Mouse (Mus musculus) liver, postnatal 0 days (tissue): ENCODE measurements at regions not wholly inside any gene's neighbourhood (a gene's known extent, or its start where the extent isn't known, plus 50 kb on each side); places are given as distances from the start of the nearest gene placed in this dataset.

Source experiments
- ATAC-seq: fragments of 200-750 bp; cut with Nextera tagmentation; 2 replicates; pipeline ENCODE4 v1.8.0; 2017; ENCODE audit warnings: mild to moderate bottlenecking, moderate library complexity
- DNase-seq: peaks from one replicate; pipeline ENCODE4 v3.0.0-alpha.2; 2016
- H3K27ac ChIP-seq: fragments of 300-500 bp; sonication (generic); 2 replicates; pipeline ENCODE4 v1.5.1; 2014; ENCODE audit warnings: antibody characterized with exemption, moderate library complexity, mild to moderate bottlenecking, low read depth
- H3K27me3 ChIP-seq: fragments of 300-500 bp; sonication (generic); 2 replicates; pipeline ENCODE4 v1.6.1; 2014; ENCODE audit warnings: low read length, control low read depth, mixed read lengths; ENCODE audit not compliant: insufficient read depth
- H3K36me3 ChIP-seq: fragments of 300-500 bp; sonication (generic); replicated peaks from 2 replicates; pipeline ENCODE4 v1.6.1; 2014; ENCODE audit warnings: mild to moderate bottlenecking, control low read depth, low read length, moderate library complexity, mixed read lengths; ENCODE audit not compliant: insufficient read depth
- H3K4me1 ChIP-seq: fragments of 300-500 bp; sonication (generic); 2 replicates; pipeline ENCODE4 v1.6.1; 2014; ENCODE audit warnings: antibody characterized with exemption, mild to moderate bottlenecking, control low read depth; ENCODE audit not compliant: insufficient read depth
- H3K4me2 ChIP-seq: fragments of 300-500 bp; sonication (generic); 2 replicates; pipeline ENCODE4 v1.6.1; 2014; ENCODE audit warnings: low read depth, mild to moderate bottlenecking, low read length, moderate library complexity, mixed read lengths
- H3K4me3 ChIP-seq: fragments of 300-500 bp; sonication (generic); 2 replicates; pipeline ENCODE4 v1.5.1; 2014; ENCODE audit warnings: low read depth, low read length
- H3K9ac ChIP-seq: fragments of 300-500 bp; sonication (generic); replicated peaks from 2 replicates; pipeline ENCODE4 v1.6.1; 2014; ENCODE audit warnings: mild to moderate bottlenecking, moderate library complexity
- H3K9me3 ChIP-seq: fragments of 300-500 bp; sonication (generic); 2 replicates; pipeline ENCODE4 v1.6.1; 2016; ENCODE audit warnings: mild to moderate bottlenecking, control low read depth, low read length, mixed read lengths
- CTCF ChIP-seq: sonication (generic); IDR thresholded peaks from 2 replicates; pipeline ENCODE4 v1.5.1; 2016; ENCODE audit warnings: antibody characterized with exemption, low read depth
- EP300 ChIP-seq: IDR thresholded peaks from 2 replicates; pipeline ENCODE4 v1.6.1; 2016; ENCODE audit warnings: antibody characterized with exemption, low read depth, mild to moderate bottlenecking
- WGBS: fragments of 180-500 bp; shearing (Covaris S2); extraction: QIAGEN DNeasy Blood & Tissue Kit; methylation state at CpG from one replicate; pipeline ENCODE4 v1.1.7; 2014; ENCODE audit not compliant: insufficient replicate concordance; 5-methylcytosine and 5-hydroxymethylcytosine counted together

DNA sequence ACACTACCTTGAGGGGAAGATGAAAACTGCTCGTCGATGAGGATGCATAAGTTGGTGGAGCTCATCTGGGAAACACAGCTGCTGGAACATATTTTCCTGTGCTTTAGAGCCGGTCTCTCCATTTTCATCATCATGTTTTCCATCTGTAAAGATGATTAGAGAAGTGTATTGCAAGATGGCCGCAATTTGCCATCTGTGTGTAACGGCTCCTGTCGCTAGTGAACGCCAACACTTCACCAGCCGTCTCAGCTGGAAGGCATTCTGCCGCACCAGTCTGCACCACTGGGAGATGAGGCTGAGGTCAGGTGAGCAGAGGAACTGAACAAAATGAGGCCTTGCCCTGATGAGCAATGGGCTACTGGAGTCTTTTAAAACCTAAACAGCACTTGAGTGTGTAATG, 57.4 kb downstream of the Gm21962 start:
- ATAC-seq (no peak), DNase-seq (no peak)
- H3K27me3 ChIP-seq = no peaks in the 10 kb centered on the region
- no peaks in the 10 kb centered on the region for H3K9me3 ChIP-seq
- no peak for TF ChIP-seq EP300
- TF ChIP-seq CTCF = no peak
- H3K4me3 ChIP-seq = no peak overlapping the region
- no peaks in the 10 kb centered on the region for H3K4me1 ChIP-seq
- H3K36me3 ChIP-seq = no peaks in the 10 kb centered on the region
- H3K9ac ChIP-seq = no peak overlapping the region
- H3K4me2 ChIP-seq = no peak overlapping the region
- H3K27ac ChIP-seq = no peak overlapping the region
- WGBS = 81% methylated on average over 9 of the region's 9 CpGs

GRCm38 (mm10) chr3:137729421-137729820, 58.1 kb downstream of the Gm21962 start:
- ATAC-seq = no peak
- no peaks in the 10 kb centered on the region for H3K4me1 ChIP-seq
- H3K9me3 ChIP-seq = no peaks in the 10 kb centered on the region
- DNase-seq = no peak
- H3K27me3 ChIP-seq = no peaks in the 10 kb centered on the region
- WGBS = 69% methylated on average over 7 of the region's 7 CpGs
- no peak overlapping the region for H3K9ac ChIP-seq
- H3K36me3 ChIP-seq = no peaks in the 10 kb centered on the region
- H3K27ac ChIP-seq = no peak overlapping the region
- no peak overlapping the region for H3K4me3 ChIP-seq
- TF ChIP-seq EP300 (no peak), CTCF (no peak)
- no peak overlapping the region for H3K4me2 ChIP-seq

- no peak for ATAC-seq
- Histone ChIP-seq H3K36me3 (no peaks in the 10 kb centered on the region), H3K27me3 (no peaks in the 10 kb centered on the region), H3K27ac (no peak overlapping the region), H3K4me3 (no peak overlapping the region), H3K4me1 (no peaks in the 10 kb centered on the region), H3K4me2 (no peak overlapping the region), H3K9me3 (no peaks in the 10 kb centered on the region), H3K9ac (no peak overlapping the region)
- TF ChIP-seq EP300 (no peak), CTCF (no peak)
- no peak for DNase-seq
- 72% methylated on average over 12 of the region's 12 CpGs for WGBS
Measured at GRCm38 (mm10) chr3:137737222-137737800, 66.0 kb downstream of the Gm21962 start.

DNA sequence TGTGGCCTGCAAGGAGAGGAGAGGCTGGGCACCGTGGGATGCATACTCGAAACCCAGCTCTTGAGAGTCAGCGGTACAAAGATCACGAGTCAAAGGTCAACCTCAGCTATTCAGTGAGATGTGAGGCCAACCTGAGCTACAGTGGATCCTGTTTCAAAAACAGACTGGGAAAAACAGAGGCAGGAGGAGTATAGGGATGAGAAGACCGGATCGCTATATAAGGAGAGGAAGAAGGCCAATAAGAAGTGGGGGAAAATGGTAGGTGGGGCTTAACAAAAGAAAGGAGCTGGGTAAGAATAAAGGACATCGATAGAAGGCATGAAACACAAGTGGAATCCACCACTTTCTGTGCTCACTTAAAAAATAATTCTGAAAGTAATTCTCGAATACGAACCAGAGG, 70.2 kb downstream of the Gm21962 start:
- no peaks in the 10 kb centered on the region for H3K27me3 ChIP-seq
- TF ChIP-seq CTCF = no peak
- no peak for TF ChIP-seq EP300
- 77% methylated on average over 9 of the region's 9 CpGs for WGBS

GRCm38 (mm10) chr3:137742119-137742518, 70.8 kb downstream of the Gm21962 start:
- Histone ChIP-seq H3K4me3 (no peak overlapping the region), H3K36me3 (no peaks in the 10 kb centered on the region), H3K27ac (no peak overlapping the region), H3K9me3 (no peaks in the 10 kb centered on the region), H3K27me3 (no peaks in the 10 kb centered on the region), H3K4me2 (no peak overlapping the region), H3K4me1 (no peaks in the 10 kb centered on the region), H3K9ac (no peak overlapping the region)
- TF ChIP-seq EP300 (no peak), CTCF (no peak)
- WGBS = 70% methylated on average over 4 of the region's 4 CpGs
- no peak for ATAC-seq
- DNase-seq = no peak

More for the DNA sequence above, 70.2 kb downstream of the Gm21962 start:
- Histone ChIP-seq H3K4me1 (no peaks in the 10 kb centered on the region), H3K4me3 (no peak overlapping the region), H3K4me2 (no peak overlapping the region), H3K9ac (no peak overlapping the region), H3K36me3 (no peaks in the 10 kb centered on the region), H3K27ac (no peak overlapping the region), H3K9me3 (no peaks in the 10 kb centered on the region)
- ATAC-seq (no peak), DNase-seq (no peak)

DNA sequence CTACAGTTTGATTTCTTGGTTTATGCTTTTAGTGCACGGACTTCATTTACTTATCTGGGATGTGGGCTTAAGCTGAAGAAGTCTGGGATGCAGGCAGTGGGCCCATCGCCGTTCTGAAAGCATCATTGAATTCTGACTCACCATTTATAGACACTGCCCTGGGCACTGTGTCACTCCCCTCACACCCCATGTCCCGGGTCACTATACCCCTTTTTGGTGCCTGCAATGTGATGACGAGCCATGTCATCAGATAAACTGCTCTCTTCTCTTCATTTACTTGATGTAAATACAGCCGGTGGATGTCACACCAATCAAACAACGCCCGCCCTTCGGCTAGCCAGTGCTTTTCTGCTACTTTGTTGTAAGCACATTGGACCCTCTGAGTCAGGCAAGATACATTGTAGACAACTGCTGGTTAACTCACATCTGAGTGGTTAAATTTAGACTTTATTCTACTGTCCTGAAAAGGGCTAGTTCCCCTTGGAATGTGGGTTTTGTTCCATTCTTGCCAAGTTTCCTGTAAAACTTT, 80.5 kb downstream of the Gm21962 start:
- no peaks in the 10 kb centered on the region for H3K9me3 ChIP-seq
- H3K27me3 ChIP-seq = no peaks in the 10 kb centered on the region
- H3K9ac ChIP-seq = no peak overlapping the region
- no peak overlapping the region for H3K4me3 ChIP-seq
- H3K4me2 ChIP-seq = no peak overlapping the region
- TF ChIP-seq CTCF (no peak), EP300 (no peak)
- peaks cover 2% of the 10 kb centered on the region; the same call in 1 of the 2 replicates for H3K4me1 ChIP-seq
- no peaks in the 10 kb centered on the region for H3K36me3 ChIP-seq
- DNase-seq (no peak), ATAC-seq (no peak)
- WGBS = 71% methylated on average over 9 of the region's 9 CpGs
- H3K27ac ChIP-seq = no peak overlapping the region
